Mouse (Mus musculus) activated CD4-positive, CD25-positive, alpha-beta regulatory T cell, adult 4 months (primary cell): ENCODE measurements around the gene Gm3020. TPM values are rescaled to one million over a fixed set of nuclear protein-coding genes. Genes with fewer than 3 reads are reported as not detected.
"Not testable (repeated sequence)": the region's sequence is repeated elsewhere in the genome, so short reads cannot be mapped to it uniquely, and the experiment has no call there.

Experiments used
- ATAC-seq: one replicate; pipeline ENCODE4 v1.8.0; 2017
- polyA plus RNA-seq, 2 experiments: library from polyadenylated mRNA; unstranded; fragments of 100-300 nt; shearing (Covaris generic); gene quantifications; one replicate each; pipeline ENCODE4 v1.2.1; 2017

Gene Gm3020
- 1 to 10 TPM; 6.3 to 6.4 TPM for polyA plus RNA-seq

DNA sequence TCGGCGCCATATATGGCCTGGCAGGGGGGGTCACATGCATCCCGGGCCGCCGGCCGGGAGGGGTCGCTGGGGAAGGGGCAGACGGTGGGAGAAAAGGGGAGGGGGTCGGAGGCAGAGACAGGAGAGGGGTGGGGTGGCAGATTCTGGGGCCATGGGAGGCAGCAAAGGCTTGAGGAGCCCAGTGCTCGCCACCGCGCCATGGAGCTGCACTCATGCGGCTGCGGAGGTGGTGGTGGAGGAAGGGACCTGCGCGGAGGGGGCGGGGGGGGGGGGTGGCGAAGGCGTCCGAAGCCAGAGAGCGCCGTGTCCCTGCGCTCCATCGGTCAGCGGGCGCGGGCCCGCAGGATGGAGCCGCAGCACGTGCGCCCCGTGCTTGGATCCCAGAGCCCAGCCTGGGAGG is at the start of gene Gm3020:
Gene Gm3020, plus strand, starts transcription at position 301 of the 400 bp plus-strand sequence.
- ATAC-seq = not testable (repeated sequence)

DNA sequence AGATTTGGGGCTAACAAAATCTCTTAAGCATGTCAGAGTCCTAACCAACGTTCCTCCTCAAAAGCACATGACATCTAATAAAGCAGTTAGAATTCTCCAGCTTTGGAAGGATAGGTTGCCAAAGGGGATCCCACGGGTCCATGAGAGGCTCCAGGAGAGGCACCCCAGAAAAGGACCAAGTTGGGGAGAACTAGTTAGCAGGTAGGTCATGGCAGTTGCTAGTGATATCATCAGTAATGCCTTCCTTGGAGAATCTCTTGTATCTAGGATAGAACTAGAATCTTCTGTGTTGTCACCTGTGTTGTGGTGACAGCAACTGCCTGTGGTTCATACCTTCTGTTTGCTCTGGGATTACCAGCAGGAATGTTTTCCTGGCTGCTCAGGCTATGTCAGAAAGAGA is 17.6 kb upstream of the Gm3020 start, which contains the start of gene Gm3012:
Gene Gm3012, plus strand, starts transcription at position 301 of the 400 bp plus-strand sequence.
- not testable (repeated sequence) for ATAC-seq

DNA sequence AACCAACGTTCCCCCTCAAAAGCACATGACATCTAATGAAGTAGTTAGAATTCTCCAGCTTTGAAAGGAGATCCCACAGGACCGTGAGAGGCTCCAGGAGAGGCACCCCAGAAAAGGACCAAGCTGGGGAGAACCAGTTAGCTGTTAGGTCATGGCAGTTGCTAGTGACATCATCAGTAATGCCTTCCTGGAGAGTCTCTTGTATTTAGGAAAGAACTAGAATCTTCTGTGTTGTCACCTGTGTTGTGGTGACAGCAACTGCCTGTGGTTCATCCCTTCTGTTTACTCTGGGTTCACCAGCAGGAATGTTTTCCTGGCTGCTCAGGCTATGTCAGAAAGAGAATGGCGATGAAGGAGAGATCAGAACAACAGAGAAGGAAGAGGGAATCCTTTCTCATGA is 36.7 kb downstream of the Gm3020 start, which contains the start of gene Gm3043:
Gene Gm3043, plus strand, starts transcription at position 301 of the 400 bp plus-strand sequence.
- ATAC-seq = not testable (repeated sequence)

Other genes starting within 250 kb of the Gm3020 start
- 1 to 10 TPM; 6.3 to 6.4 TPM for gene Gm10409, start 239.4 kb upstream of the Gm3020 start, polyA plus RNA-seq
- gene Gm3005, start 223.9 kb upstream of the Gm3020 start, polyA plus RNA-seq = 10 to 100 TPM in 1 of 2 experiments, 1 to 10 TPM in 1; 5.6 to 10.1 TPM
- not detected for gene Gm10408, start 202.7 kb upstream of the Gm3020 start, polyA plus RNA-seq
- not detected for gene Gm3012, start 17.5 kb upstream of the Gm3020 start, polyA plus RNA-seq
- not detected for gene Gm3043, start 36.8 kb downstream of the Gm3020 start, polyA plus RNA-seq
- gene Gm3002, start 158.0 kb downstream of the Gm3020 start, polyA plus RNA-seq = 1 to 10 TPM in 1 of 2 experiments, not detected in 1; 1.2 TPM
- gene Gm3033, start 194.2 kb downstream of the Gm3020 start, polyA plus RNA-seq = not detected
- gene Gm2916, start 232.1 kb downstream of the Gm3020 start, polyA plus RNA-seq = under 1 TPM in 1 of 2 experiments, not detected in 1; 0.33 TPM